In the genomic region with DNA sequence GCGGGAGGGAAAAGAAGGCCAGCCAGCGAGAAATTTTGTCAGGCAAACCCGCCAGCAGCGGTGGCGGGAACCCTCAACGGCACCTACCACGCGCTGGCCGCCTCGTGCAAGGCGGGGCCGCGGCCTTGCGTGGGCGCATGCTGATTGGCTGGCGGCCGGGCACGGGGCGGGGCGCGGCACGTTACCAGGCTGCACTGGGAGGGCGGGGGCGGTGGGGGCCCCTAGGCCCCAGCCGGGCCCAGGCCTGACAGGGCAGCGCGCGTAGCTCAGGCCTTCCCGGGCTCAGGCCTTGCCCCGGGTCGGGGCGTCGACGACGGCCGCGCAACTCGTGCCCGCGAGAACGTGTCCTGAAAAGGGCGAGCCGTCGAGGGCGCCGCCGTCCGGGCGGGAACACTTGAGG, we compare ENCODE assay signal across 7 mouse cellular contexts. TPM values are rescaled to one million over a fixed set of nuclear protein-coding genes. Genes with fewer than 3 reads are reported as not detected.
DNase-seq lines count a peak whose midpoint lies in the region; ATAC-seq and TF ChIP-seq lines count a peak whose summit lies in the region.

No protein-coding gene starts in this region.

- no peak for DNase-seq in forebrain, embryonic 14.5 days (ENCODE audit: low spot score)
- no peak for DNase-seq in left cerebral cortex, adult 2 months (ENCODE audit: extremely low spot score in 1 of 2, low spot score in 2 of 2)
- DNase-seq in gastrocnemius, adult 18-20 months (ENCODE audit: low spot score), result no peak

- H3K4me3 ChIP-seq in megakaryocyte, embryonic 14.5 days (replicated peaks), result peak overlapping the region; percentile 93
- H3K4me3 ChIP-seq in forebrain, embryonic 14.5 days (ENCODE audit: low read depth, low read length), result no peak overlapping the region
- peak overlapping the region; percentile 48 for H3K4me3 ChIP-seq in limb, embryonic 12.5 days (replicated peaks)
- H3K4me3 ChIP-seq in stomach, embryonic 16.5 days (replicated peaks; ENCODE audit: low read length), result peak overlapping the region; percentile 55
- no peak overlapping the region for H3K4me3 ChIP-seq in left cerebral cortex, adult 2 months

- no peaks in the 10 kb centered on the region for H3K36me3 ChIP-seq in megakaryocyte, embryonic 14.5 days (replicated peaks; ENCODE audit: low read length)
- no peaks in the 10 kb centered on the region for H3K36me3 ChIP-seq in forebrain, embryonic 14.5 days (ENCODE audit: control insufficient read depth, insufficient read depth, low read length)
- no peaks in the 10 kb centered on the region for H3K36me3 ChIP-seq in limb, embryonic 12.5 days
- no peaks in the 10 kb centered on the region for H3K36me3 ChIP-seq in stomach, embryonic 16.5 days (ENCODE audit: control insufficient read depth, insufficient read depth, low read length)

- no peak overlapping the region for H3K27ac ChIP-seq in forebrain, embryonic 14.5 days (ENCODE audit: low read depth, low read length)
- no peak overlapping the region for H3K27ac ChIP-seq in limb, embryonic 12.5 days
- no peak overlapping the region for H3K27ac ChIP-seq in stomach, embryonic 16.5 days (ENCODE audit: low read length)
- no peak overlapping the region for H3K27ac ChIP-seq in left cerebral cortex, adult 2 months

- peaks cover 18% of the 10 kb centered on the region for H3K9me3 ChIP-seq in megakaryocyte, embryonic 14.5 days
- peaks cover 5% of the 10 kb centered on the region; the same call in 1 of the 2 replicates for H3K9me3 ChIP-seq in forebrain, embryonic 14.5 days (replicated peaks; ENCODE audit: control insufficient read depth, low read length)
- peaks cover 12% of the 10 kb centered on the region for H3K9me3 ChIP-seq in limb, embryonic 12.5 days
- peaks cover 7% of the 10 kb centered on the region for H3K9me3 ChIP-seq in stomach, embryonic 16.5 days (replicated peaks; ENCODE audit: control insufficient read depth, low read length)

- peaks cover 30% of the 10 kb centered on the region for H3K27me3 ChIP-seq in megakaryocyte, embryonic 14.5 days (replicated peaks)
- H3K27me3 ChIP-seq in forebrain, embryonic 14.5 days (replicated peaks; ENCODE audit: control insufficient read depth, insufficient read depth, low read length), result peaks cover 8% of the 10 kb centered on the region; the same call in 1 of the 2 replicates
- peaks cover 28% of the 10 kb centered on the region for H3K27me3 ChIP-seq in limb, embryonic 12.5 days
- peaks cover 17% of the 10 kb centered on the region for H3K27me3 ChIP-seq in stomach, embryonic 16.5 days (ENCODE audit: control insufficient read depth, insufficient read depth, low read length)

- peak overlapping the region; percentile 59; the same call in 1 of the 2 replicates for H3K4me2 ChIP-seq in forebrain, embryonic 14.5 days (ENCODE audit: low read length)
- peak overlapping the region; percentile 60 for H3K4me2 ChIP-seq in limb, embryonic 12.5 days
- peak overlapping the region; percentile 61 for H3K4me2 ChIP-seq in stomach, embryonic 16.5 days (ENCODE audit: low read depth, low read length)

- peaks cover 9% of the 10 kb centered on the region for H3K4me1 ChIP-seq in megakaryocyte, embryonic 14.5 days
- 0 out of 2 replicates have a peak, but pooled peaks cover 2% of the 10 kb centered on the region for H3K4me1 ChIP-seq in forebrain, embryonic 14.5 days (ENCODE audit: control insufficient read depth, insufficient read depth, low read length)
- peaks cover 9% of the 10 kb centered on the region for H3K4me1 ChIP-seq in limb, embryonic 12.5 days (replicated peaks)
- H3K4me1 ChIP-seq in stomach, embryonic 16.5 days (ENCODE audit: control insufficient read depth, insufficient read depth, low read length), result no peaks in the 10 kb centered on the region

- no peak overlapping the region for H3K9ac ChIP-seq in forebrain, embryonic 14.5 days (ENCODE audit: low read length)
- H3K9ac ChIP-seq in limb, embryonic 12.5 days (replicated peaks), result no peak overlapping the region
- H3K9ac ChIP-seq in stomach, embryonic 16.5 days (ENCODE audit: low read length), result no peak overlapping the region

- intact Hi-C loops in left cerebral cortex, adult 2 months (cut with DNase I), result no loop called here

- no peak for ATAC-seq in megakaryocyte, adult 5-6 weeks (ENCODE audit: poor library complexity, severe bottlenecking)
- peak; percentile 59 for ATAC-seq in forebrain, embryonic 14.5 days
- no peak for ATAC-seq in limb, embryonic 12.5 days (ENCODE audit: insufficient number of reproducible peaks, insufficient read depth, low FRiP score, low TSS enrichment, low read depth)
- ATAC-seq in stomach, embryonic 16.5 days (ENCODE audit: insufficient read depth, low FRiP score), result peak; percentile 40; the same call in 1 of the 2 replicates

- no peak for TF ChIP-seq CTCF in left cerebral cortex, adult 2 months (IDR thresholded peaks at IDR 0.05)

- 53% methylated on average over 47 of the region's 49 CpGs for WGBS in forebrain, embryonic 14.5 days
- 45% methylated on average over 48 of the region's 49 CpGs for WGBS in limb, embryonic 12.5 days
- 44% methylated on average over 46 of the region's 49 CpGs for WGBS in stomach, embryonic 16.5 days

RNA-seq across cellular contexts. Expression of gene Boll, which starts 0.6 kb away (rescaled TPM):
- not detected in 2 replicates for polyA plus RNA-seq in megakaryocyte, embryonic 14.5 days (2012; ENCODE audit: insufficient read depth, low replicate concordance)
- 0.09 TPM in 1 of 2 replicates, not detected in the other for total RNA-seq in megakaryocyte, adult 5-6 weeks (2015)
- not detected in 2 replicates for total RNA-seq in megakaryocyte, adult 5-6 weeks (2017)
- polyA plus RNA-seq in forebrain, embryonic 14.5 days (2014; fragmentation: Nextera tagmentation; extraction: Ambion mirVana), result 0.23 TPM in 1 of 2 replicates, not detected in the other
- polyA plus RNA-seq in limb, embryonic 12.5 days (2016; fragmentation: Nextera tagmentation; extraction: Ambion mirVana), result 0.08 and 0.34 TPM in 2 replicates
- 0.30 and 0.43 TPM in 2 replicates for polyA plus RNA-seq in stomach, embryonic 16.5 days (2015; fragmentation: Nextera tagmentation; extraction: Ambion mirVana)
- not detected for total RNA-seq in left cerebral cortex, adult 2 months (2021)
- total RNA-seq in gastrocnemius, adult 18-20 months (2021), result under 1 TPM in 1 of 2 experiments, not detected in 1; 0.26 TPM

RNA-seq across cellular contexts. Expression of gene Plcl1, which starts 43.1 kb away (rescaled TPM):
- polyA plus RNA-seq in megakaryocyte, embryonic 14.5 days (2012; ENCODE audit: insufficient read depth, low replicate concordance), result 0.04 TPM in 1 of 2 replicates, not detected in the other
- total RNA-seq in megakaryocyte, adult 5-6 weeks (2015), result 1.0 and 1.3 TPM in 2 replicates
- 0.62 and 2.0 TPM in 2 replicates for total RNA-seq in megakaryocyte, adult 5-6 weeks (2017)
- 2.6 and 4.2 TPM in 2 replicates for polyA plus RNA-seq in forebrain, embryonic 14.5 days (2014; fragmentation: Nextera tagmentation; extraction: Ambion mirVana)
- polyA plus RNA-seq in limb, embryonic 12.5 days (2016; fragmentation: Nextera tagmentation; extraction: Ambion mirVana), result 0.79 and 1.2 TPM in 2 replicates
- 1.9 and 2.2 TPM in 2 replicates for polyA plus RNA-seq in stomach, embryonic 16.5 days (2015; fragmentation: Nextera tagmentation; extraction: Ambion mirVana)
- total RNA-seq in left cerebral cortex, adult 2 months (2021), result 10 to 100 TPM; 21.9 to 26.5 TPM
- total RNA-seq in gastrocnemius, adult 18-20 months (2021), result 1 to 10 TPM; 4.6 to 6.2 TPM

Comparison
In these comparisons a context has a peak if more than half of its experiments do, and no peak if none do; other contexts are left out.
1. H3K4me3 ChIP-seq: peak in megakaryocyte, embryonic 14.5 days (single experiment), limb, embryonic 12.5 days (single experiment) and stomach, embryonic 16.5 days (single experiment); none in forebrain, embryonic 14.5 days (single experiment) and left cerebral cortex, adult 2 months (single experiment).
2. ATAC-seq: peak in forebrain, embryonic 14.5 days (single experiment) and stomach, embryonic 16.5 days (single experiment); none in megakaryocyte, adult 5-6 weeks (single experiment) and limb, embryonic 12.5 days (single experiment).
3. Peak in every context shown above with its lines, with median percentiles within 50 percentile points of each other: H3K4me2 ChIP-seq.